Mouse (Mus musculus) cortical plate, adult 2 months (tissue): ENCODE results near the gene Ntsr1. TPM values are rescaled to one million over a fixed set of nuclear protein-coding genes. Genes with fewer than 3 reads are reported as not detected.

Source experiments
- H3K27ac ChIP-seq: fragments of 200-500 bp; 2 replicates; pipeline ENCODE4 v1.5.1; 2012; ENCODE audit warnings: low read length, control low read depth, inconsistent platforms; ENCODE audit not compliant: insufficient read depth
- H3K4me1 ChIP-seq: fragments of 200-500 bp; 2 replicates; pipeline ENCODE4 v1.6.1; 2011; ENCODE audit warnings: low read length; ENCODE audit not compliant: control insufficient read depth, insufficient read depth
- H3K4me3 ChIP-seq: fragments of 200-500 bp; 2 replicates; pipeline ENCODE4 v1.5.1; 2011; ENCODE audit warnings: mild to moderate bottlenecking, low read length, control low read depth; ENCODE audit not compliant: insufficient read depth
- CTCF ChIP-seq: fragments of 200-500 bp; IDR thresholded peaks from 2 replicates; pipeline ENCODE4 v1.5.1; 2011; ENCODE audit warnings: mild to moderate bottlenecking, control low read depth, low read length; ENCODE audit not compliant: insufficient read depth; ENCODE audit errors: extremely low read depth
- POLR2A ChIP-seq: fragments of 200-500 bp; IDR thresholded peaks from 2 replicates; pipeline ENCODE4 v1.6.1; 2011; ENCODE audit warnings: mild to moderate bottlenecking, low read length, control low read depth; ENCODE audit not compliant: insufficient read depth; ENCODE audit errors: extremely low read depth
- polyA plus RNA-seq: library from polyadenylated mRNA; depleted of rRNA; stranded (reverse); fragments of >200 nt; gene quantifications from 2 replicates; pipeline ENCODE4 v1.2.3, GENCODE M21; 2012; rRNA removed

Gene Ntsr1
- polyA plus RNA-seq, 1 experiment = 5.6 TPM

DNA sequence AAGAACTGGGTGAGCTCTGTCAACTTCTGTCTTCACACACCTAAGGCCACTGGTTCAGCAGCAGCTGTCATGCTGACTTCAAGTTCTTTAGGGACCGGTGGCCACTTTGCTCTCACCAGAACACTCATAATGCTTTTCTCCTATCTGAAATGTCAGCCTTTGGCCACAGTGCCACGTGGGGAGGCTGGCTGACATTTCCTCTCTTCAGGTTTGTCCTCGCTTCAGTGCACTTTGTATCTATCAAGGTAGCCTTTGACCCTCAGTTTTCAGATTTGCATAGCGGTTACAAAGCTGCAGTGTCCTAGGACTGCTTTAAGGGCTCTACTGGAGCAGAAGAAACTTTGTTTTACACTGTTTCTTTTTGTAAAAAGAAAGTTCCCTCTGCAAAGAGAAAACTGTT, 76.7 kb downstream of the Ntsr1 start:
- H3K27ac ChIP-seq = no peak overlapping the region
- H3K4me1 ChIP-seq = no peaks in the 10 kb centered on the region
- no peak overlapping the region for H3K4me3 ChIP-seq
- TF ChIP-seq CTCF (no peak), POLR2A (no peak)

- Histone ChIP-seq H3K4me3 (no peak overlapping the region), H3K27ac (no peak overlapping the region), H3K4me1 (peaks cover 3% of the 10 kb centered on the region)
- TF ChIP-seq POLR2A (no peak), CTCF (peak; percentile 96)
These were observed 78.9 kb downstream of the Ntsr1 start for GRCm38 (mm10) chr2:180578686-180579085.

- Histone ChIP-seq H3K4me3 (no peak within 1 kb of the TSS), H3K4me1 (peaks cover 6% of the 10 kb centered on the region), H3K27ac (no peak within 1 kb of the TSS)
- TF ChIP-seq POLR2A (no peak), CTCF (no peak)
These were observed 81.2 kb downstream of the Ntsr1 start, which contains the start of gene Mrgbp for GRCm38 (mm10) chr2:180581002-180581401. Mrgbp (plus strand) TSS chr2:180581304.

- Histone ChIP-seq H3K4me1 (peaks cover 6% of the 10 kb centered on the region), H3K27ac (no peak overlapping the region), H3K4me3 (peak overlapping the region; percentile 65)
- peak; percentile 78 for TF ChIP-seq CTCF
- peak; percentile 54; the same call in 1 of the 2 replicates for TF ChIP-seq POLR2A
These were observed 82.8 kb downstream of the Ntsr1 start for GRCm38 (mm10) chr2:180582481-180583153.

- H3K27ac ChIP-seq = no peak overlapping the region
- peaks cover 6% of the 10 kb centered on the region for H3K4me1 ChIP-seq
- peak overlapping the region; percentile 65 for H3K4me3 ChIP-seq
- TF ChIP-seq POLR2A (no peak), CTCF (no peak)
These were observed 83.4 kb downstream of the Ntsr1 start for GRCm38 (mm10) chr2:180583154-180583507.

GRCm38 (mm10) chr2:180588736-180589122, 89.0 kb downstream of the Ntsr1 start:
- Histone ChIP-seq H3K4me1 (peaks cover 2% of the 10 kb centered on the region; the same call in 1 of the 2 replicates), H3K4me3 (peak overlapping the region; percentile 98), H3K27ac (no peak overlapping the region)
- TF ChIP-seq POLR2A = no peak
- 0 out of 2 replicates have a peak, but pooled peaks have one; percentile 6 for TF ChIP-seq CTCF

- Histone ChIP-seq H3K27ac (peak within 1 kb of the TSS; percentile 100), H3K4me3 (peak within 1 kb of the TSS; percentile 98), H3K4me1 (no peaks in the 10 kb centered on the region; the same call in 1 of the 2 replicates)
- TF ChIP-seq POLR2A (peak; percentile 65; the same call in 1 of the 2 replicates), CTCF (no peak)
These were observed 89.5 kb downstream of the Ntsr1 start, which contains the start of gene Ogfr for GRCm38 (mm10) chr2:180589123-180589831. Ogfr (plus strand) TSS chr2:180589245.

Other genes with a start within 250 kb of the Ntsr1 start
- gene Rps21, start 242.6 kb upstream of the Ntsr1 start, polyA plus RNA-seq = 2,462 and 2,522 TPM in 2 replicates
- gene Cables2, start 226.5 kb upstream of the Ntsr1 start, polyA plus RNA-seq = 35.7 and 40.0 TPM in 2 replicates
- gene Rbbp8nl, start 210.1 kb upstream of the Ntsr1 start, polyA plus RNA-seq = not detected in 2 replicates
- not detected in 2 replicates for gene Gata5, start 165.3 kb upstream of the Ntsr1 start, polyA plus RNA-seq
- 5.1 and 5.2 TPM in 2 replicates for gene Slco4a1, start 43.7 kb upstream of the Ntsr1 start, polyA plus RNA-seq
- 26.3 and 29.6 TPM in 2 replicates for gene Mrgbp, start 81.3 kb downstream of the Ntsr1 start, polyA plus RNA-seq
- gene Ogfr, start 89.3 kb downstream of the Ntsr1 start, polyA plus RNA-seq = 38.5 and 39.1 TPM in 2 replicates
- 15.5 and 17.2 TPM in 2 replicates for gene Col9a3, start 97.8 kb downstream of the Ntsr1 start, polyA plus RNA-seq
- gene Tcfl5, start 142.7 kb downstream of the Ntsr1 start, polyA plus RNA-seq = 0.91 and 1.1 TPM in 2 replicates
- gene Dido1, start 210.0 kb downstream of the Ntsr1 start, polyA plus RNA-seq = 28.1 and 32.9 TPM in 2 replicates
- 57.5 and 60.4 TPM in 2 replicates for gene Gid8, start 210.1 kb downstream of the Ntsr1 start, polyA plus RNA-seq
- gene Slc17a9, start 225.3 kb downstream of the Ntsr1 start, polyA plus RNA-seq = 1.0 and 1.3 TPM in 2 replicates